Mouse (Mus musculus) lung, postnatal 10 days (tissue): ENCODE results near the gene Tbcd.
A peak's percentile ranks its signal among the peaks of the same experiment; 100 is the strongest.

ENCODE experiments used
- DNase-seq: peaks from one replicate; pipeline ENCODE4 v3.0.0; 2021

The Tbcd gene

DNA sequence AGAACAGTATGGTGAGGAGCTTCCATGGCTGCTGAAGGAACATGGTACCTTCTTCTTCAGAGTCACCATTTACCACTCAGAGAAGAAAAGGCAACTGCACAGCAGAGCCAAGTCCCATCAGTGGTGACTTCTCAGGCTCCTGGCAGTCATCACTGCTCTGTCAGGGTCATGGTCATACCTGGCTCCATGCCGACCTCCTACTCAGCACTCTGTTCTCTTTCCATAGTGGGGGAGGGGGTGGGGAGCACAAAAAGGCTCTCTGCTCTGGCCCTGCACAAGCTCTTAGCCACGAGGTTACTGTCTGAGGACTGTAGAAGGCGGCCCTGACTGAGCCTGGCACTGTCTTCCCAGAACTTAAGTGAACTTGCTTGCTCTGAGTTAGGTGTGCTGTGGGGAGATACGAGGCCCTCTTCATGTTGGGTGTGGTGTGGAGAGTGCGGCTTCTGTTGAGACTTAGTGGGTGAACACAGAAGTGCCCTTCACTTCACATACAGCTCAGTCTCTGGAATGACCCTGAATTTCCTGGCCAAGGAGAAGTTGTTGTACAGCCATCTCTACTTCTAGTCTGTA lies 91.6 kb downstream of the Tbcd start:
- no peak for DNase-seq

DNA sequence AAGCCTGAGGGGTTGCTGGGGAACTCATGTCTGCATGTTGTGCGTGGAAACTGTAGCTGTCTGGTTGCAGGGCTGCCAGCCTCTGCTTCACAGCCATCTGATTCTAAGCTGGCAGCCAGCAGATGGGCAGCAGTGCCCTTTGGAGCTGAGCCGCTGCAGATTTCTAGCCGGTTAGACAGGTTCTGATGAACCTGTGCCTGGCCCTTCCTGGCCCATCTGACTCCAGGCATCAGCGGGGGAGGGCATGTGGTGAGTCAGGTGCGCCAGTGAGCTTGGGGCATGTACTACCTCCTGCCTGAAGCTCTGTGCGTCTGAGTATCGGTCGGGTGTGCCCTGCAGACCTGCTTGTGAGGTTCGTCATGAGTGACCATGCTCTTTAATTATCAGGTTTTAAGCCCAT lies 92.2 kb downstream of the Tbcd start:
- peak; percentile 66 for DNase-seq

DNA sequence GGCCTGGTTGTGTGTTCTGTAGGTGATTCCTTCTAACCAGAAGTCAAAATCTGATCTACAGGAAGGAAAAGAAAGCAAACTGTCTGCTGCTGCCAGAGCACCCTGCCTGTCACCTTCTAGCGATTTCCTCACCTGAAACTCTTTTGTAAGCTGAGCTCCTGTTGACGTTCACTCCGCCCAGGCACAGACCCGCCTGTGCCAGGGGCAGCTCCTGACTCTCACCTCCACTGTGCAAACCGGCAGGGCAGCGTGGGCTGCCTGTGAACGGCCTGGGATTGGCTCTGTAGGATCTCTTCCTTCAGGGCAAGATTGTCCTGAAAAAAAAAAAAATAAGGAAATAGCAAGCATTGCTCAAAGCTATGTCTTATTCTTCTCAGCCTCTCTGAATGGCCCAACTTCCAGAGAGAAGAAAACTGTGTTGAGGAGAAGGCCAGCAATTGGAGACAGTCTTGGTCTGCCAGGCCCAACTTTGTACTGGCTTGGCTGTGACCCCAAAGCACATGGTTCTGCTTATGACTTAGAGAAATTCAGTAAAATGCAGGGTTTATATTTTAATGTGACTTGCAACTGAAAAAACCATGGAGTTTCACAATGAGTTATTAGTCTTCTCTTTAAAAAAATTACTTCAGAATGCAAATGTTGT lies 93.1 kb downstream of the Tbcd start:
- DNase-seq: peak; percentile 22

DNA sequence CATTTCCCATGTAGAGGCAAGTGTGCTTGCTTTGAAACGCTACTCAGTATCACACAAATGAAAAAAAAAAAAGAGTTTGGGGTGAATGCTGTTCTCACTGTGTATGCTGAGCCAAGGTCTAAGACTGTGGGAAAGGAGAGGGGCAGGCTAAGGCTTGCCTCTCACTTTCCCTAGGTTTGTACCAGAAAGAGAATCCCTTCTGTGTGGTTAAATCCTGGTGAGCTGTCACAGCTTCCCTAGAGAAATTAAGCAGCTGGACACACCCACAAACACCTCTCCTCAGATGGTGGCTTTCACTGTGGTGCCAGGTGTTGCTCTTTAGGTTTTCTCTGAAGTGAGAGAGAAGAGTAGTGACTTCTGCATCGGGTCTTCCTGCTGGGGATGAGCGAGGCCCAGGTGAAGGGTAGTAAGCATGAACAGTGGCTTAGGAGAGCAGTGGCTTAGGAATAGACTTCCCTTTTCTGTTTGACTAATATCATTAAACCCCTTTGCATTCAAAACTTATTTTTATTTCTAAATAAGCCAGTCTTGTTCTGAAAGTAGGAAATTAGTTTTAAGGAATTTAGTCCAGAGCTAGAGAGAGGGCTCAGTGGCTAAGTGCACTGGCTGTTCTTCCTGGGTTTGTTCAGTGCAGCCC lies 93.8 kb downstream of the Tbcd start:
- DNase-seq: no peak

DNA sequence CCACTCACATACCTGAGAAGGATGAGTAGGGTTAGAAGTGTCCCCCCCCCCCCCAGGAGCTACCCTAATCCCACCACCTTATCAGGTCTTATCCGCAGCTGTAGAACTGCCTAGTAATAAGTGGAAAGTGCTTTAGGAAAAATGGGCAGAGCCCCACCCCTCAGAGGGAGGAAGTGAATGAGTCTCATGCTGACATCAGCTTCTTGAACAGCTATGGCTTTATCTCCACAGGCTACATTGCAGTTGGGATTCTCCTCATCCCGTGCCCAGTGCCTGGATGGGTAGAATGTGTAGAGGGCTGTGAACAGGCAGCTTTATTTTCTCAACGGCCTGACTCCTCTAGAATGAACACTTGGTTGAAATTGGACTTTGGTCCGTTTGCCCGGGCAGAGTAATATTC lies 95.5 kb downstream of the Tbcd start:
- DNase-seq: no peak

DNA sequence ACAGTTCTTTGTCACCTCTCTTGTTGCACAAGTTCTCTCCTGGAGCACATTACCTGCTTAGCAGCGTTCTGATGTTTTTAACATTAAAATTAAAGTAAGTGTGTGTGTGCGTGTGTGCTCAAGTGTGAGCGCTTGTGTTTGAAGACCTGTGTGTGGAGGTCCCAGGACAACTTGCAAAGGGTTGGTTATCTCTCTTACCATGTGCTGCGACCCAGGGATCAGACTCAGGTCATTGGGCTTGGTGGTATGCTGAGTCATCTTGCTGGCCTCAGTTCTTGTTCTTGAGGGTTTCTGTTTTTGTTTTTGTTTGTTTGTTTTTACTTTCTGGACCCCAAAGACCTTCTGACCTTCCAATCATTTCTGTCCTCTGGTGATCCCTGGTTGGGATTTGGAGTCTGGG lies 96.2 kb downstream of the Tbcd start:
- DNase-seq: no peak

DNA sequence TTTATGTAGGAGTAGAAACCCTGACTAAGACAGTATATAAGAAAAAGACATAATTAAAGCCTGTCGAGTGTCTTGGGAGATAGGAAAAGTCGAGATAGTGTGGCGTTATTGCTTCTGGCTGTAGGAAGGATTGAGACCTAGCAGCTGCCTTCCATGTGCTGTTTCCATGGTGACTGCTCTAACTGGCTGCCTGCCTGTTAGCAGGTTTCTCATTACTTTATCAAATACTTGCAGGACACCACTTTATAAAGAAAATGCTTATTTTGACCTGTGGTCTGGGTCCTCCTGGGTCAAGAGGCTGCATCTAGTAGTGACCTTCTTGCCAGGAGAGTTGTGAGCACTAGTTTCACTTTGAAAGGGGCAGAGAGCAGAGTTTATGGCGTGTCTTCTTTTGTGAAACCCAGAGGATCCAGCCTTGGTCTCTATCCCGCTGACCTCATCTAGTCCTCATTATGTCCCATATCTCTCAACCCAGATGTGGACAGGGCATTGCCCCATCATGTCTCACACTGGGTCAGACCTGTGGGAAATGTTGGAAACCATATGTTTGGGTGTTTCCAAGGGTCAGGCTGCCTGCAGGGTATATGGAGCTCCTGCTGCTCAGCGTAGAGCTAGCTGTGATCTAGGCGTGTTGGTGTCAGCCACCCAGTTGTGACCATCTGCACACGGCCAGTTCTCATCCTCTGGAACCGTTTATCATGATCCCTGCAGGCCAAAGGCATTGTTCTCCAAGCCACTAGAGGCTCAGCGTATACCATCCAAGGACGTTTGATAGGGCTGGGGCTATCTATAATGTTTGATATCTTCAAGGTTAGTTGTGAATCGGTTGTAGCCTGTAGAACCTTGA lies 97.5 kb downstream of the Tbcd start:
- DNase-seq: no peak

DNA sequence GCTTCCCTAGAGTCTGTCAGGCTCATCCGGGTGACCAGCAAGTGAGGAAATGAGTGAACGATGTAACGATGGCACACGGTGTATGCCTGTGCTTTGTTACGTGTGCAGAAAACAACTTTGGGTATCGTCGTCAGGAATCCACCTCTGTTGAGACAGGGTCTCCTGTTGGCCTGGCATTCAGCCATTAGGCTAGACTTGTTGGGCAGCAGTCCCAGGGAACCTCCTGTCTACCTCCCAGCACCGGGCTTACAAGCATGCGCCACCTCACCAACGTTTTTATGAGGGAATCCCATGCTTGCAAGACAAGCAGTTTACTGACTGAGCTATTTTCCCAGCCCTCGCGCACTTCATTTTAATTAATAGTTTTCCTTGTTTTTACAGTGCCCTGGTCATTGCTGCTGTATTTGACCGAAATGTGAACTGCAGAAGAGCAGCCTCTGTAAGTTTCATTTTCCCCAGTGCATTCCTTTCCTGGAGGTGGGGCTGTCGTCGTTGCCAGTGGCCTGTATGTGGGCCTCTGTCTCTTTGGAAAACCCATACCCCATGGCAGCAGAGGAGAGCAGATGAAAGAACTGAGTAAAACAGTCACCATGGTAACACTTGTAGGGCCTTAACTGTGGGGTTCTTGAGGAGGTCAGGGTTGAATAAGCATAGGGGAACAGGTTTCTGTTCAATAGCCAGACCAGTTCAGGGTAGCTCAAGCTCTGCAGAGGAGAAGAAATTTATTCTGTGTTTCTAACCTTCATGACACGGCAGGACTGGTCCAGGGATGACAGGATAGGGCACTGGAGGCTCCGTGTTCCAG lies 98.3 kb downstream of the Tbcd start:
- DNase-seq: no peak

DNA sequence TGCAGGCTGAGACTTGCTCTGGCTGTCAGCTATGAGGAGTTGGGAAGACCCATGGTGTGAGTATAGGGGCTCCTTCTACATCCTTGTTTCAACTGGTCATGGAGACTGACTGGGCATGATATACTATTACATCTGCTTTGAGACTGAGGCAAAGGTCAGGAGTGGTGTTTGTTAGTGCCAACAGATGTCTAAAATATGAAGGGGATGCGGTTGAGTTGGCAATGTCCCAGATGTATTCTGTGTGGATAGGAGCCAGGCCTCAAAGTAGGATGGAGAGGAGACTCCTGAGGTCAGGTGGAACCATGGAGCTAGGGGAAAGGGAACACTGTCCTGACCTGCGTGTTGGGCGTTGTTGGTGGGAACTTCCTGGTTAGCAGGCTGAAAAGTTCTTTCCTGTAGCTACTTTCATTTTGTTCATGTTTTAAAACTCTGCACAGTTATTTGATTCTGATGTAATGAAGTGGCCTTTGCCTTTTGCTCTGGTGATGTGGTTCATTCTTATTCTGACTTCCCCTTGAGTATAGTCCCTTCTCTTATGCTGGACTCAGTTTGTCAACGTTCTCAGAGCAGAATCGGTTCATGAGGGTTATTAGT lies 99.6 kb downstream of the Tbcd start:
- no peak for DNase-seq

DNA sequence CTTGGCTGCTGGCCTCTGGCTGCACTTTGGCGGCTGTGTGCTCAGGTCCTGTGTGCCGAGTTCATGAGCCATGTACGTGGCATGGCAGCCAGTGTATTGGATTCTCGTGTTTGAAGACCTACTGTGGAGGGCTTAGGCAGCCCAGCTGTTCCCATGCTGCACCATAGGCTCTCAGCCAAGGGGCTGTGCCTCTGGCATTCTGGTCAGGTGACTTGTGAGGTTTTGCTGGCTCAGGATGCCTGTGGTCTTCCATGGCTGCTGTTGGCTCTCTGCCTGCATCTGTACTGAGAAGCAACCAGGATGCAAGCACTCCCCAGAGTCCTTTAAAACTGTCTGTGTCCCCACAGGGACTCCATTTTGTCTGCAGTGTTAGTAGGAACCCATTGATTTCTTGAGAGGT lies 100.4 kb downstream of the Tbcd start:
- DNase-seq: peak; percentile 42

DNA sequence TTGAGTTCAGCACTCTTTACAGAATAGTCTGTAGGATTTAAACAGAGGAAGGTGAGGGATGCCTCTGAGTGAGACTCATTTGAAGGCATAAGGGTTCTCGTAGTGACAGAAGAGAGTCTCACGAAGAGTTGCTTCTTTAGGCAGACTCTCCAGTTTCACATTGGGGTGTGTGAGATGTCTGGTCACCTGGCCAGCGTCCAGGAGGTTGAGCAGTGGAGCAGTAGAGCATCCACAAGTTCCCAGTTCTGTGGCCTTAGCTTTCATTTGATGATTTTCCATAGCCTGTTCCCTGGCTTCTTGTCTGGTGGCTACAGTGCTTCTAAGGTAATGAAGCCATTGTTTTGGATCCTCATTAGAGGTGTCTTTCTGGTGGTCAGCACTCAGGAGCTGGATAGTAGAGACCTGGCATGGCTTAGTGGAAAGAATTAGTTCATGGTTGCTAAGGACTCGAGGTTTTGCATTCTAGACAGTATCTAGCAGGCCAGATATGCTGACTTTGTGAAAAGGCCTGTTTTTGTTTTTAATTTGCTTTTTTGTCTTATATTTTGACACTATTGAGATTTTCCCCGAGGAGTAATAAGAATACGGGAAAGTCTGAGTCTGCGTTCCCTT lies 101.2 kb downstream of the Tbcd start:
- DNase-seq: peak; percentile 26

DNA sequence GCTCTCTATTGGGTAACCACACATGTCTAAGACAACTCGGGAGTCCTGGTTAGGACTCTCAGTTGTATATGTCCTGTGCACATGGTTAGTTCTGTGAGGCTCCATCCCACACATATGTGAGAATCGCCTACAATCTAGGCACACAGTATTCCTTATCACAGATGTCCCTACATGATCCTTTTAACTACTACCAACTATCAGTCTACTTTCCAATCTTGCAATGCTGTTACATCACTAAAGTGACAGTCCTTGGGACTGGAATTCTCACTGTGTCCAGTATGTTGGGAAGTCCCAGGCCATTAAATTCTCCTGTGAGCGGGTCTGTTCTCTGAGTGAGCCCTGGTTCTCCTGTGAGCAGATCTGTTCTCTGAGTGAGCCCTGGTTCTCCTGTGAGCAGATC lies 101.7 kb downstream of the Tbcd start:
- DNase-seq: no peak

DNA sequence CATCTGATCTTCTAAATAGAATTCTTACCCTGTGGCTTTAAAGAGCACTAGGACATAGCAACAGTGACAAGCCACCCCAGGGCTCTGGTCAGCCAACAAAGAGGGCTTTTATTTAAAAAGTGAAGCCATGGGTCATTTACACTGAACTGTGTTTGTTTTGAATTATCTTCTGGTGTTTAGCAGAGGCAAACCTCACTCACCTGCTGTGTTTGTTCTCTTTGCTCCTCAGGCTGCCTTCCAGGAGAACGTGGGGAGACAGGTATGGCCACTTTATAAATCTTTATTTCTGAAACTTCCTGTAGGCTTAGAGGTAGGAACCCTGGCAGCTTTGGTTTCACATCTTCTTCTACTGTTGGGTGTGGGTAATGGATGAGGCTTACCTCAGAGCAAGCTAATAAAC lies 105.0 kb downstream of the Tbcd start:
- no peak for DNase-seq

DNA sequence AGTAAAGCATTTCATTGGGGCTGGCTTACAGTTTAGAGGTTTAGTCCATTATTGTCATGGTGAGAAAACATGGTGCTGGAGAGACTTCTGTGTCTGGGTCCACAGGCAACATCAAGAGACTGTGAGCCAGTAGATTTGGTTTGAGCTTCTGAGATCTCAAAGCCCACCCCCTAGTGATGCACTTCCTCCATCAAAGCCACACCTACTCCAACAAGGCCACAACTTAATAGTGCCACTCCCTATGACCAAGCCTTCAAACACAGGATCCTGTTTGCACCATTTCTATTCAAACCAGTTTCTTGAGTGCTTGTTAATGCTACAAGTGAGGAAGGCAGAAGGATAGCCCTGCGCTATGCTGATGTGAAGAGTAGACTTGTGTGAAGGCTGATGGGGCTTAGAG lies 106.2 kb downstream of the Tbcd start:
- DNase-seq: no peak

DNA sequence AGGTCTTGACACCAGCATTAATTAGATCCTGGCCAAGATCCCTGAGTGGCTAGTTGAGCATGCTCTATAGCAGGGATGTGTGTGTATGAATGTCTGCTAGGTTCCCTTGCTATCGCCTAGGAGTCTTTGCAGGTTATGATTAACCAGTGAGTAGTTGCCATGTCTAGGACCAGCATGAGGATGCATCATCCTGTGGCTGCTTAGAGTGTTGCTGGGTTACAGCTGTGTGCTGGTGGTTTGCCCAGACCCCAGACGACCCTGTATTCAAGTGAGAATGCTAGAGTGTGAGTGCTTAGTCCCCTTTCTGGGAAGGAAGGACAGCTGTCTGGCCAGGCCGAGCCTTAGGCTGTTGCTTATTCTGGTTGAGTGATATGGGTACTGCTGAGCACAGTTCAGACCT lies 106.8 kb downstream of the Tbcd start:
- no peak for DNase-seq

DNA sequence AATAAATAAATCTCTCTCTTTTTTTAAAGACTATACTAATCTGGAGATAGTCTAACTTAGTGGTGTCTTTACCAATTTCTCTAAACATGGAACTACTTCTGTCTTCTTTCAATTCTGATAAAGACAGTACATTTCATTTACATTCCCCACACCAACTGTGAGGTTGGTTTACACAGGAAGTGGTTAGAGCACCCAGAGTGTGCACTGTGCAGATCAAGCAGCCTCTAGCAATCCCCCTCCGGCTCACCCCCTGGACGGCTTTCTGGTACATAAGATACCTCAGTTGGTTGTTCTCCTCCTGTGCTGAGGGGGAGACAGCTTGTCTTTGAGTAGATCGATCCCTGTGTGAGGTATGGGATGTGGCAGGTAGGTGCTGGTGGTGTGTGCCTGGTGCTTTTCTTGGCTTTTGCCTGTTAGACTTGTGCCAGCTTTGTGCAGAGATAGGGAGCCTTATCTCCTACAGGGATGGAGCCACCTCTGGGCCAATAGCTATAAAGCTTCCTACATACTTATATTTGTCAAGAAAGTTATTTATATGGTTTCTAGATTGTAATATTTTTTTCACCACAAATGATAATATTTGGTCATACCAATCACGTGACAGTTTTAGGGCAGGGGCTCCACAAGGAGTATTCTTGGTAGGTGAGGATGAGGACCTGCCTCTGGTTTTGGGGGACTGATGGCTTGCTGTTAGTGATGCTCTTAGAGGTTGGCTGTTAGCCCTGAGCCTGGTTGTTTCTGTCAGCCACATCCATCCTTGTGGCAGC lies 108.0 kb downstream of the Tbcd start:
- DNase-seq: no peak

DNA sequence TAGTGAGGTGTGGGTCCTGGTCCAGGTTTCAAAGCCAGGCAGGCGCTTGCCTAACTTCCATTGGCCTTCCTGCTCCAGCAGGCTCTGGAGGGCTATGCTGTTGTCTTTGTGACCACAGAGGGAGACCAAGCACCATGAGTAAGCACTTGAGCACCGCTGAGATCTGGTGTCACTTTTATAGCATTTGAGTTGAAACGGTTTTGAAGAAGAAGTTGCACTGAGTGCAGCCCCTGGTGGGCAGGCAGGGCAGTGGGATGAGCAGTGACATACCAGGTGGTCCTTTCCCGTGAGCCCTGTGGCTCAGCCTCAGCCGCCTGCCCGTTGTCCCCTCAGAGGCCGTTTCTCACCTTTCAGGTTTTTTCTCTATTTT lies 108.5 kb downstream of the Tbcd start:
- no peak for DNase-seq

DNA sequence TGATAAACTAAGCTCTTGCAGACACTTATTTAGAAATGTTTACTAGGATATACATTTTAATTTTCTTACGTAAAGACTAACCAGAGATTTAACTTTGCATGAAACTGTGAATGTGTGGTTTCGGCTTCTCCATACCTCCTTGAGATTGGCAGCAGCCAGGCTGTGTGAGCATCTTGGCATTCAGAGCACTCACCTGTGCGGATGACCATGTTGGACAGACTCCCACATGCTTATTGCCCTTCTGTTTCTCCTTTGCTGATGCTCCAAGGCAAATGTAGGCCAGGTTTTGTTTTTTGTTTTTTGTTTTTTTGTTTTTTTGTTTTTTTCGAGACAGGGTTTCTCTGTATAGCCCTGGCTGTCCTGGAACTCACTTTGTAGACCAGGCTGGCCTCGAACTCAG lies 111.6 kb downstream of the Tbcd start:
- no peak for DNase-seq

DNA sequence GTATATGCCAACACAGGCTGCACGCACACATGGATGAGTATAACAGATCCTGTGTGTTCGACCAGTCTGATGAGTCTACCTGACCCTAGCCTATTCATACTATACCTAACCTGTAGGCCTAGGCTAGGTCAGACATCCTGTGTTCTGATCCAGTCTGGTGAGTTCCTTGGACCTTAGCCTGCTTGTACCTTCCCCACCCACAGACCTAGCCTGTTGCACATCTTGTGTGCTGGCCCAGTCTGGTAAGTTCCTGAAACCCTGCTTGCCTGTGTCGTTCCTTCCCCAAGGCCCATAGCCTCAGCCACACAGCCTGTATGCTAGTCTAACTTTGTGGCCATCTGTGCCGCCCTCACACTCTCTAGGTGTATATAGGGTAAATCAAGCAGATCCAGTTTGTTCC lies 112.5 kb downstream of the Tbcd start:
- no peak for DNase-seq

DNA sequence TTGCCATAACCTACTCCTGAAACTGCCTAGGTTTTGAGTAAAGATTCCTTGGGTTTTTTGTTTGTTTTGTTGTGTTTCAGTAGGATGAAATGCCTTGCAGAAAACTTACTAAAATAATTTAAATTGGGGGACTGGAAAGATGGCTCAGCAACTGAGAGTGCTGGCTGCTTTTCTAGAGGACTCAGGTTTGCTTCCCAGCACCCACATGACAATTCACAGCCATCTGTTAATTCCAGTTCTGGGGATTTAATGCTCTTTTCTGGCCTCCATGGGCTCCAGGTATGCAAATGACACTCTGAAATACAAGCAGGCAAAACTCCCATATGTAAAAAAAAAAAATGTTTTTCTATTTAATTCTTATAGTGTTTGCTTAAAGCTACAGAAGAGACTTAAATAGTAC lies 130.1 kb downstream of the Tbcd start:
- no peak for DNase-seq

DNA sequence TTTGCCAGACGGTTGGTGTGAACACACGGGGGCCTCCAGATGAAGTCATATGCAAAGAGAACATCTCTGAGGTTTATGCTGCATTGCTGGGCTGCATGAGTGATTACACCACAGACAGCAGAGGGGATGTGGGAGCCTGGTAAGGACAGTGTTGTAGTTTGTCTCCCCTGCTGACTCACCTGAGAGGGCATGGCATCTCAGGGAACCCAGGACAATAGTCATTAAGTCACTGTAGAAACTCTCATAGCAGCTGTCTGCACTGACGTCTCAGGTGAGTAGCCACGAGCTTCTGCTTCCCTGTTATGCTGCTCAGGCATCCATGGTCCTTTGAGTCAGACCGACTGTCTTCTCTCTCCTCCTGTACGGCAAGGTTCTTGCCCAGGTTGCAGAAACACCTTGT lies 145.5 kb downstream of the Tbcd start:
- no peak for DNase-seq
